Mouse (Mus musculus) CD4-positive, CD25-positive, alpha-beta regulatory T cell, adult 9 weeks (primary cell): Measurements from ENCODE around the gene Anxa2. TPM values are rescaled to one million over a fixed set of nuclear protein-coding genes. Genes with fewer than 3 reads are reported as not detected.

Experiments
- polyA plus RNA-seq: library from polyadenylated mRNA; unstranded; fragments of 100-300 nt; shearing (Covaris generic); gene quantifications from one replicate; pipeline ENCODE4 v1.2.1, GENCODE M21; 2017

Gene Anxa2
- 105 TPM for polyA plus RNA-seq

GRCm38 (mm10) chr9:69453066-69453900 is at the start of gene Anxa2:
Anxa2 (plus strand) TSS chr9:69453620.

Other genes with a start within 250 kb of the Anxa2 start
- gene Ice2, start 55.7 kb upstream of the Anxa2 start, polyA plus RNA-seq: 32.9 TPM